8 mouse cellular contexts compared by ENCODE assay signal in genomic region chr12:113487693-113488092, GRCm38 (mm10). TPM values are rescaled to one million over a fixed set of nuclear protein-coding genes. Genes with fewer than 3 reads are reported as not detected.
A peak's percentile ranks its signal among the peaks of the same experiment; 100 is the strongest.
DNase-seq lines count a peak whose midpoint lies in the region; ATAC-seq lines count a peak whose summit lies in the region.
"Not testable (repeated sequence)": the region's sequence is repeated elsewhere in the genome, so short reads cannot be mapped to it uniquely, and the experiment has no call there.

No protein-coding gene starts in this region.

- peak; percentile 62 for DNase-seq in R1 (ENCODE audit: low read depth, low spot score)
- peak; percentile 70 to 73 for DNase-seq in cerebellum, postnatal 10 days
- peak; percentile 35 for DNase-seq in gastrocnemius, postnatal 14 days
- peak; percentile 30 for DNase-seq in kidney, adult 11 months
- peak; percentile 7 to 76 for DNase-seq in left cerebral cortex, adult 9 months (ENCODE audit: low spot score in 2 of 2)
- peak; percentile 29 for DNase-seq in right cerebral cortex, postnatal 4 days
- peak; percentile 58 for DNase-seq in urinary bladder, postnatal 14 days (ENCODE audit: low spot score)

- intact Hi-C loops in gastrocnemius, postnatal 14 days (cut with DNase I; ENCODE audit: low total_unique reads) = not testable (repeated sequence)

- ATAC-seq in megakaryocyte-erythroid progenitor cell, adult 5-6 weeks (replicated peaks; ENCODE audit: low FRiP score, low TSS enrichment, poor library complexity, severe bottlenecking) = peak; percentile 92

RNA-seq across cellular contexts. Expression of gene Adam6b, which starts 1.6 kb away (rescaled TPM):
- total RNA-seq in gastrocnemius, postnatal 14 days (2021) = not detected
- total RNA-seq in megakaryocyte-erythroid progenitor cell, adult 5-6 weeks (2014; fragmentation: Nextera tagmentation) = not detected in 2 replicates
- total RNA-seq in megakaryocyte-erythroid progenitor cell, adult 5-6 weeks (2017) = not detected in 2 replicates

RNA-seq across cellular contexts. Expression of gene Adam6a, which starts 56.0 kb away (rescaled TPM):
- total RNA-seq in gastrocnemius, postnatal 14 days (2021) = not detected
- total RNA-seq in megakaryocyte-erythroid progenitor cell, adult 5-6 weeks (2014; fragmentation: Nextera tagmentation) = not detected in 2 replicates
- total RNA-seq in megakaryocyte-erythroid progenitor cell, adult 5-6 weeks (2017) = not detected in 2 replicates

Comparison
In these comparisons a context has a peak if more than half of its experiments do, and no peak if none do; other contexts are left out.
1. Peak in every context shown above with its lines: DNase-seq and ATAC-seq.